Comparison of ENCODE assay signal across 8 mouse cellular contexts in the genomic region with DNA sequence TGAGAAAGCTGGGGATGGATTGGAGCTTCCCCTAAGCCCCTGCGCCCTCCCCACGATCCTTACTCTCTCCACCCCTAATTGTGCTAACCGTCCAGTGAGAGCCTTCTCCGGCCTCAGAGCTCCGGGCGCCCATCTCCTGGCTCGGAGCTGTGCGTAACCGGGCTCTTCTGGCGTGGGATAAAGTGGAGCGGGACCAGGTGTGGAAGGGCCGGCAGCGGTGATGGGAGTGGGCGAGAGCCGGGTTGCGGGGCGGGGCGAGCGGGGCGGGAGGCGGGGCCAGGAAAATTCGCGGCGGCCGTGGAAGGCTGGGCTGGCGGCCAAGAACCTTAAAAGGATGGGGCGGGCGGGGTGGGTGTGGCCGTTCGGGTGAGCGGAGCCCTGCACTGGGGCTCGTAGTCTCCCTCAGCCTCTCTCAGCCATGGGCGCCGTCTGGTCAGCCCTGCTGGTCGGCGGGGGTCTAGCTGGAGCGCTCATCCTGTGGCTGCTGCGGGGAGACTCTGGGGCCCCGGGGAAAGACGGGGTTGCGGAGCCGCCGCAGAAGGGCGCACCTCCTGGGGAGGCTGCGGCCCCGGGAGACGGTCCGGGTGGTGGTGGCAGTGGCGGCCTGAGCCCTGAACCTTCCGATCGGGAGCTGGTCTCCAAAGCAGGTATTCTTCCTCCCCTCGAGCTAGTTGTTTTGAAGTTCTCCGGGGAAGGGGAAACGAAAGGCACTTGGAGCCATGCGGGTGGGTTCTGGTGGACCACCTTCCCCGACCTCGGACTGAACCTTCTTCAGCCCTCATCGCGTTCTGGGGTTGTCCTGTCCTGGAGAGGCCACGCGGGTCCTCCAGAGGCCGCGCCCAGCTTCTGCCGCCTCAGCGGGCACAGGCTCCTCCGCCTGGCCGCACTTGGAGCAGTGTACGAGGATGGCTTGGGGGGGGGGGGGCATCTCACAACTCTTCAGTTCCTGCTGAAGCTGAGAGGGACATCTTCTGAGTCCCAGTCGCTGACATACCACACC. TPM values are rescaled to one million over a fixed set of nuclear protein-coding genes. Genes with fewer than 3 reads are reported as not detected.
DNase-seq lines count a peak whose midpoint lies in the region; ATAC-seq and TF ChIP-seq lines count a peak whose summit lies in the region.

A gene (plus strand): TSS at position 351 of the 1,000 bp plus-strand sequence.

- TF ChIP-seq EP300 in liver, embryonic 14.5 days (IDR thresholded peaks at IDR 0.05; ENCODE audit: low read depth): no peak

- H3K27ac ChIP-seq in intestine, embryonic 15.5 days: peak within 1 kb of the TSS; percentile 76
- no peak within 1 kb of the TSS for H3K27ac ChIP-seq in liver, embryonic 14.5 days
- H3K27ac ChIP-seq in stomach, embryonic 16.5 days (ENCODE audit: low read length): peak within 1 kb of the TSS; percentile 85

- no peaks in the 10 kb centered on the region for H3K27me3 ChIP-seq in intestine, embryonic 15.5 days (replicated peaks)
- H3K27me3 ChIP-seq in liver, embryonic 14.5 days (ENCODE audit: control insufficient read depth, insufficient read depth, low read length): peaks cover 8% of the 10 kb centered on the region
- H3K27me3 ChIP-seq in stomach, embryonic 16.5 days (ENCODE audit: control insufficient read depth, insufficient read depth, low read length): 0 out of 2 replicates have a peak, but pooled peaks cover 3% of the 10 kb centered on the region

- under 1% methylated on average over 68 of the region's 69 CpGs for WGBS in intestine, embryonic 15.5 days
- WGBS in liver, embryonic 14.5 days (ENCODE audit: insufficient replicate concordance): under 1% methylated on average over 63 of the region's 69 CpGs
- WGBS in stomach, embryonic 16.5 days: under 1% methylated on average over 56 of the region's 69 CpGs

- TF ChIP-seq CTCF in liver, embryonic 14.5 days (IDR thresholded peaks at IDR 0.05; ENCODE audit: low read depth): no peak

- DNase-seq in cerebellum, postnatal 10 days: peak; percentile 67 to 75
- DNase-seq in cerebellum, adult 9-10 months: no peak
- peak; percentile 9 to 22 for DNase-seq in cerebellum, postnatal 36 days
- DNase-seq in gastrocnemius, postnatal 4 days (ENCODE audit: low spot score in 2 of 2): peak; percentile 66 to 74
- peak in 1 of 3 experiments; percentile 4 for DNase-seq in liver, embryonic 14.5 days (ENCODE audit: low read depth in 3 of 3, low spot score in 3 of 3)
- peak; percentile 85 for DNase-seq in neural tube, embryonic 10.5 days (ENCODE audit: extremely low spot score, low spot score)

- ATAC-seq in intestine, embryonic 15.5 days: peak; percentile 95
- ATAC-seq in liver, embryonic 14.5 days (ENCODE audit: insufficient read depth): peak; percentile 74
- peak; percentile 92 for ATAC-seq in stomach, embryonic 16.5 days (ENCODE audit: insufficient read depth, low FRiP score)

- peak within 1 kb of the TSS; percentile 78 for H3K4me3 ChIP-seq in intestine, embryonic 15.5 days (replicated peaks)
- peak within 1 kb of the TSS; percentile 49 to 50 for H3K4me3 ChIP-seq in liver, embryonic 14.5 days (ENCODE audit: insufficient read depth in 1 of 2, low read depth in 2 of 2, low read length in 2 of 2)
- H3K4me3 ChIP-seq in stomach, embryonic 16.5 days (replicated peaks; ENCODE audit: low read length): peak within 1 kb of the TSS; percentile 82

- H3K4me1 ChIP-seq in intestine, embryonic 15.5 days (replicated peaks): peaks cover 11% of the 10 kb centered on the region; the same call in 1 of the 2 replicates
- H3K4me1 ChIP-seq in liver, embryonic 14.5 days (replicated peaks; ENCODE audit: control insufficient read depth in 2 of 2, insufficient read depth in 2 of 2, low read length in 1 of 2): no peaks in the 10 kb centered on the region; a peak in 2 of 4 replicates
- peaks cover 12% of the 10 kb centered on the region for H3K4me1 ChIP-seq in stomach, embryonic 16.5 days (ENCODE audit: control insufficient read depth, insufficient read depth, low read length)

- peak within 1 kb of the TSS; percentile 81 for H3K9ac ChIP-seq in intestine, embryonic 15.5 days
- H3K9ac ChIP-seq in liver, embryonic 14.5 days (replicated peaks): no peak within 1 kb of the TSS; the same call in 1 of the 2 replicates
- H3K9ac ChIP-seq in stomach, embryonic 16.5 days (ENCODE audit: low read length): peak within 1 kb of the TSS; percentile 89

- peak within 1 kb of the TSS; percentile 95 for H3K4me2 ChIP-seq in intestine, embryonic 15.5 days (replicated peaks)
- H3K4me2 ChIP-seq in liver, embryonic 14.5 days (ENCODE audit: low read depth): peak within 1 kb of the TSS; percentile 57
- H3K4me2 ChIP-seq in stomach, embryonic 16.5 days (ENCODE audit: low read depth, low read length): peak within 1 kb of the TSS; percentile 86

- H3K36me3 ChIP-seq in intestine, embryonic 15.5 days: no peaks in the 10 kb centered on the region
- no peaks in the 10 kb centered on the region for H3K36me3 ChIP-seq in liver, embryonic 14.5 days (replicated peaks; ENCODE audit: control insufficient read depth, insufficient read depth, low read depth)
- H3K36me3 ChIP-seq in stomach, embryonic 16.5 days (ENCODE audit: control insufficient read depth, insufficient read depth, low read length): no peaks in the 10 kb centered on the region; the same call in 1 of the 2 replicates

- H3K9me3 ChIP-seq in intestine, embryonic 15.5 days: no peaks in the 10 kb centered on the region
- H3K9me3 ChIP-seq in liver, embryonic 14.5 days (ENCODE audit: control insufficient read depth, low read length): no peaks in the 10 kb centered on the region
- no peaks in the 10 kb centered on the region for H3K9me3 ChIP-seq in stomach, embryonic 16.5 days (replicated peaks; ENCODE audit: control insufficient read depth, low read length)

RNA-seq across cellular contexts. Expression of the gene that starts here (rescaled TPM):
- 100 to 1,000 TPM; 228 to 257 TPM for total RNA-seq in gastrocnemius, postnatal 4 days (2021)
- 37.5 and 46.1 TPM in 2 replicates for polyA plus RNA-seq in intestine, embryonic 15.5 days (2015; fragmentation: Nextera tagmentation; extraction: Ambion mirVana)
- 2.6 and 3.7 TPM in 2 replicates for polyA plus RNA-seq in liver, embryonic 14.5 days (2012; rRNA removed)
- polyA plus RNA-seq in liver, embryonic 14.5 days (2014; fragmentation: Nextera tagmentation; extraction: Ambion mirVana): 9.2 and 10.1 TPM in 2 replicates
- polyA plus RNA-seq in stomach, embryonic 16.5 days (2015; fragmentation: Nextera tagmentation; extraction: Ambion mirVana): 47.1 and 72.9 TPM in 2 replicates
